Mouse (Mus musculus) macrophage (primary cell): ENCODE results near the gene Ifi204. TPM values are rescaled to one million over a fixed set of nuclear protein-coding genes. Genes with fewer than 3 reads are reported as not detected.

Experiments
- polyA plus RNA-seq: library from polyadenylated mRNA; stranded (reverse); fragments of 250-400 nt; gene quantifications from 3 replicates; pipeline ENCODE4 v1.2.4, GENCODE M21; 2018; ENCODE audit warnings: inconsistent platforms

Gene Ifi204
- polyA plus RNA-seq, 1 experiment from 2014 or later: 690 TPM

Other genes starting within 250 kb of the Ifi204 start
- 0.47 to 1.00 TPM (median 0.48 TPM) in 3 replicates for gene Ifi214, start 231.0 kb downstream of the Ifi204 start, polyA plus RNA-seq
- 21.9 to 62.9 TPM (median 23.1 TPM) in 3 replicates for gene Ifi213, start 167.7 kb downstream of the Ifi204 start, polyA plus RNA-seq
- 40.5 to 141 TPM (median 69.4 TPM) in 3 replicates for gene Ifi209, start 136.0 kb downstream of the Ifi204 start, polyA plus RNA-seq
- 6.3 to 32.9 TPM (median 8.7 TPM) in 3 replicates for gene Ifi208, start 93.3 kb downstream of the Ifi204 start, polyA plus RNA-seq
- 254 to 634 TPM (median 365 TPM) in 3 replicates for gene Ifi207, start 25.2 kb downstream of the Ifi204 start, polyA plus RNA-seq
- gene Ifi211, start 146.1 kb upstream of the Ifi204 start, polyA plus RNA-seq: 272 to 390 TPM (median 361 TPM) in 3 replicates
- gene Mndal, start 175.5 kb upstream of the Ifi204 start, polyA plus RNA-seq: 117 to 429 TPM (median 360 TPM) in 3 replicates
- 62.5 to 252 TPM (median 140 TPM) in 3 replicates for gene Ifi203, start 175.7 kb upstream of the Ifi204 start, polyA plus RNA-seq
- not detected in 3 replicates for gene Ifi202b, start 215.8 kb upstream of the Ifi204 start, polyA plus RNA-seq